Mouse (Mus musculus): ENCODE measurements around the gene Egln3. TPM values are rescaled to one million over a fixed set of nuclear protein-coding genes. Genes with fewer than 3 reads are reported as not detected.

Gene Egln3
- total and polyA plus RNA-seq, 3 experiments, result 0.11 TPM; not detected in 2

- no peak for TF ChIP-seq TBP (conservative IDR thresholded peaks at IDR 0.05; ENCODE audit: low read depth, low read length)
- no peak for TF ChIP-seq ZC3H11A (IDR thresholded peaks at IDR 0.05; ENCODE audit: low read depth, low read length)
- no peak for TF ChIP-seq MAX (IDR thresholded peaks at IDR 0.05; ENCODE audit: low read length)
- TF ChIP-seq MXI1 (IDR thresholded peaks at IDR 0.05; ENCODE audit: low read depth, low read length), result no peak
- no peak for TF ChIP-seq KAT2A (IDR thresholded peaks at IDR 0.05; ENCODE audit: insufficient replicate concordance, low read length)
- dilution Hi-C loops (cut with MboI; ENCODE audit: extremely low pct_ligation_motif_present, extremely low pct_unique_long_range_greater_than_20kb, low sequenced_read_pairs) (no loop called here), in situ Hi-C loops (cut with MboI; ENCODE audit: low pct_ligation_motif_present, low pct_unique_long_range_greater_than_20kb, low sequenced_read_pairs) (no loop called here)
- Histone ChIP-seq H3K4me2 (ENCODE audit: insufficient read depth, low read depth, poor library complexity, severe bottlenecking) (no peak overlapping the region), H3K27ac (ENCODE audit: insufficient read depth, low read depth) (no peak overlapping the region), H3K9ac (ENCODE audit: insufficient read depth, low read depth) (no peak overlapping the region), H3K27me3 (replicated peaks) (no peaks in the 10 kb centered on the region), H3K36me3 (replicated peaks in 1 of 2; ENCODE audit: control insufficient read depth in 1 of 2, insufficient read depth in 1 of 2, low read length in 1 of 2) (no peaks in the 10 kb centered on the region), H3K4me1 (ENCODE audit: control insufficient read depth in 1 of 2, insufficient read depth in 2 of 2) (peaks cover 0 to 13% of the 10 kb centered on the region in 2 experiments), H3K9me3 (replicated peaks; ENCODE audit: low read length) (peaks cover 2% of the 10 kb centered on the region), H3K79me2 (replicated peaks; ENCODE audit: control insufficient read depth, extremely low read depth, insufficient read depth, poor library complexity, severe bottlenecking) (no peaks in the 10 kb centered on the region), H3K4me3 (replicated peaks in 1 of 3; ENCODE audit: low read depth in 2 of 3, low read length in 2 of 3, poor library complexity in 1 of 3) (no peak overlapping the region)
- no peak for DNase-seq (ENCODE audit: extremely low read depth)
Observed at GRCm38 (mm10) chr12:54163166-54163565, 40.5 kb downstream of the Egln3 start.

- DNase-seq (ENCODE audit: extremely low read depth), result no peak
- Histone ChIP-seq H3K27me3 (replicated peaks) (no peaks in the 10 kb centered on the region), H3K27ac (ENCODE audit: insufficient read depth, low read depth) (no peak overlapping the region), H3K4me3 (replicated peaks in 1 of 3; ENCODE audit: low read depth in 2 of 3, low read length in 2 of 3, poor library complexity in 1 of 3) (no peak overlapping the region), H3K36me3 (replicated peaks in 1 of 2; ENCODE audit: control insufficient read depth in 1 of 2, insufficient read depth in 1 of 2, low read length in 1 of 2) (no peaks in the 10 kb centered on the region), H3K9me3 (replicated peaks; ENCODE audit: low read length) (peaks cover under 1% of the 10 kb centered on the region), H3K4me2 (ENCODE audit: insufficient read depth, low read depth, poor library complexity, severe bottlenecking) (no peak overlapping the region), H3K4me1 (ENCODE audit: control insufficient read depth in 1 of 2, insufficient read depth in 2 of 2) (peaks cover 0 to 13% of the 10 kb centered on the region in 2 experiments), H3K9ac (ENCODE audit: insufficient read depth, low read depth) (no peak overlapping the region), H3K79me2 (replicated peaks; ENCODE audit: control insufficient read depth, extremely low read depth, insufficient read depth, poor library complexity, severe bottlenecking) (no peaks in the 10 kb centered on the region)
- TF ChIP-seq EP300 (IDR thresholded peaks at IDR 0.05; ENCODE audit: low read length) (no peak), NELFE (IDR thresholded peaks at IDR 0.05; ENCODE audit: low read depth, low read length) (no peak), CHD1 (IDR thresholded peaks at IDR 0.05; ENCODE audit: low read depth, low read length) (no peak), RCOR1 (conservative IDR thresholded peaks at IDR 0.05; ENCODE audit: low read depth, low read length) (no peak), GABPA (IDR thresholded peaks at IDR 0.05; ENCODE audit: insufficient replicate concordance, low read depth, low read length) (no peak), MYC (IDR thresholded peaks at IDR 0.05; ENCODE audit: low read depth, low read length) (no peak), TBP (conservative IDR thresholded peaks at IDR 0.05; ENCODE audit: low read depth, low read length) (no peak), CTCF (conservative IDR thresholded peaks at IDR 0.05 in 1 of 2, IDR thresholded peaks at IDR 0.05 in 1 of 2; ENCODE audit: low read depth in 2 of 2, low read length in 2 of 2) (no peak), SMC3 (IDR thresholded peaks at IDR 0.05; ENCODE audit: low read depth, low read length) (no peak), E2F4 (IDR thresholded peaks at IDR 0.05; ENCODE audit: insufficient replicate concordance, low read depth, low read length) (no peak)
- in situ Hi-C loops (cut with MboI; ENCODE audit: low pct_ligation_motif_present, low pct_unique_long_range_greater_than_20kb, low sequenced_read_pairs) (no loop called here), dilution Hi-C loops (cut with MboI; ENCODE audit: extremely low pct_ligation_motif_present, extremely low pct_unique_long_range_greater_than_20kb, low sequenced_read_pairs) (no loop called here)
Observed at GRCm38 (mm10) chr12:54162637-54163131, 41.0 kb downstream of the Egln3 start.
